Mouse (Mus musculus): Measurements from ENCODE around the gene H2-M10.2. TPM values are rescaled to one million over a fixed set of nuclear protein-coding genes. Genes with fewer than 3 reads are reported as not detected.
"Not testable (repeated sequence)": the region's sequence is repeated elsewhere in the genome, so short reads cannot be mapped to it uniquely, and the experiment has no call there.

Gene H2-M10.2
- polyA plus RNA-seq, 1 experiment from 2014 or later, result not detected

- H3K4me3 ChIP-seq (ENCODE audit: low read depth, low read length), result 0 out of 2 replicates have a peak overlapping the region, but pooled peaks have one; percentile 10
- H3K27me3 ChIP-seq (ENCODE audit: control insufficient read depth, insufficient read depth, low read length), result peaks cover 12% of the 10 kb centered on the region
- H3K36me3 ChIP-seq (ENCODE audit: control insufficient read depth, insufficient read depth, low read length), result no peaks in the 10 kb centered on the region
- H3K9ac ChIP-seq (ENCODE audit: low read length), result no peak overlapping the region; the same call in 1 of the 2 replicates
- ATAC-seq (ENCODE audit: insufficient read depth, low FRiP score, low TSS enrichment) (no peak), DNase-seq (ENCODE audit: low spot score) (peak; percentile 20)
- H3K27ac ChIP-seq (ENCODE audit: low read depth, low read length), result no peak overlapping the region
- peak overlapping the region; percentile 40 for H3K4me2 ChIP-seq (ENCODE audit: low read depth)
- 3% methylated on average over 27 of the region's 27 CpGs for WGBS
- no peaks in the 10 kb centered on the region for H3K4me1 ChIP-seq (ENCODE audit: control insufficient read depth, insufficient read depth, low read length)
- H3K9me3 ChIP-seq (ENCODE audit: control insufficient read depth, low read length), result no peaks in the 10 kb centered on the region
These were observed 48.9 kb downstream of the H2-M10.2 start for GRCm38 (mm10) chr17:36237321-36237921.

GRCm38 (mm10) chr17:36235300-36235699 lies 51.0 kb downstream of the H2-M10.2 start:
- not testable (repeated sequence) for H3K9me3 ChIP-seq (ENCODE audit: control insufficient read depth, low read length); H3K27ac ChIP-seq (ENCODE audit: low read depth, low read length); DNase-seq (ENCODE audit: low spot score); H3K4me3 ChIP-seq (ENCODE audit: low read depth, low read length); H3K36me3 ChIP-seq (ENCODE audit: control insufficient read depth, insufficient read depth, low read length); H3K4me2 ChIP-seq (ENCODE audit: low read depth); ATAC-seq (ENCODE audit: insufficient read depth, low FRiP score, low TSS enrichment); H3K4me1 ChIP-seq (ENCODE audit: control insufficient read depth, insufficient read depth, low read length); H3K9ac ChIP-seq (ENCODE audit: low read length)
- 31% methylated on average over 8 of the region's 9 CpGs for WGBS
- peaks cover 19% of the 10 kb centered on the region for H3K27me3 ChIP-seq (ENCODE audit: control insufficient read depth, insufficient read depth, low read length)

Other genes starting within 250 kb of the H2-M10.2 start
- 9.2 and 10.2 TPM in 2 replicates for gene H2-T22, start 243.7 kb downstream of the H2-M10.2 start, polyA plus RNA-seq (2014; fragmentation: Nextera tagmentation; extraction: Ambion mirVana)
- not detected in 2 replicates for gene Gm6034, start 243.5 kb downstream of the H2-M10.2 start, polyA plus RNA-seq (2014; fragmentation: Nextera tagmentation; extraction: Ambion mirVana)
- gene Gm11127, start 228.1 kb downstream of the H2-M10.2 start, polyA plus RNA-seq (2014; fragmentation: Nextera tagmentation; extraction: Ambion mirVana), result not detected in 2 replicates
- gene Gm19684, start 164.8 kb downstream of the H2-M10.2 start, polyA plus RNA-seq (2014; fragmentation: Nextera tagmentation; extraction: Ambion mirVana), result not detected in 2 replicates
- gene Gm7030, start 157.1 kb downstream of the H2-M10.2 start, polyA plus RNA-seq (2014; fragmentation: Nextera tagmentation; extraction: Ambion mirVana), result not detected in 2 replicates
- gene Gm8909, start 118.0 kb downstream of the H2-M10.2 start, polyA plus RNA-seq (2014; fragmentation: Nextera tagmentation; extraction: Ambion mirVana), result not detected in 2 replicates
- not detected in 2 replicates for gene H2-T3, start 96.2 kb downstream of the H2-M10.2 start, polyA plus RNA-seq (2014; fragmentation: Nextera tagmentation; extraction: Ambion mirVana)
- 86.5 and 87.2 TPM in 2 replicates for gene Rpp21, start 28.4 kb downstream of the H2-M10.2 start, polyA plus RNA-seq (2014; fragmentation: Nextera tagmentation; extraction: Ambion mirVana)
- 18.0 and 19.8 TPM in 2 replicates for gene Trim39, start 14.2 kb downstream of the H2-M10.2 start, polyA plus RNA-seq (2014; fragmentation: Nextera tagmentation; extraction: Ambion mirVana)
- gene H2-M10.1, start 39.7 kb upstream of the H2-M10.2 start, polyA plus RNA-seq (2014; fragmentation: Nextera tagmentation; extraction: Ambion mirVana), result not detected in 2 replicates
- not detected in 2 replicates for gene H2-M10.3, start 81.9 kb upstream of the H2-M10.2 start, polyA plus RNA-seq (2014; fragmentation: Nextera tagmentation; extraction: Ambion mirVana)
- not detected in 2 replicates for gene H2-M10.4, start 175.8 kb upstream of the H2-M10.2 start, polyA plus RNA-seq (2014; fragmentation: Nextera tagmentation; extraction: Ambion mirVana)